Mouse (Mus musculus): ENCODE results near the gene Gm9376.

DNA sequence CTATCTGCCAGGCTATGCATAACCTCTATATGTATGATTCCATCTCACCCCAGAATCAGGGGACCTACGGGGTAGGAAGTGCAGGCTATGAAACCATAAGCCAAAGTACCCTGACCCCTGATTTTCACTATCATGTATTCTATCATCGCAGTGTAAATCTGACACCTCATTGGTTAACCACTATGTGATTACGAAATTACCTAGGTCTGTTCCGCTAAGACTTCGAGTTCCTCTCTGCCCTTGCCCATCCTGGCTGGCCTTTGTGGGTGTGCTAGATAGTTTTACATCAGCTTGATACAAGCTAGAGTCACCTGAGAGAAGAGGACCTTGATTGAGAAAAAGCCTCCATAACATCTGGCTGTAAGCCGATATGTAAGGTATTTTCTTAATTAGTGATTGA lies 23.2 kb downstream of the Gm9376 start:
- TF ChIP-seq CTCF (IDR thresholded peaks at IDR 0.05; ENCODE audit: low read depth) (no peak), EP300 (IDR thresholded peaks at IDR 0.05; ENCODE audit: low read depth) (no peak)

Data from liver, embryonic 14.5 days (tissue).